Mouse (Mus musculus) mouse embryonic stem cell (cell line): Measurements from ENCODE around the gene Slc6a9.

Experiments used
- in situ Hi-C, 2 experiments: fragments of 300-500 bp; cut with MboI; formaldehyde crosslinking; loops; 1 replicate in 1 of 2; 3 replicates in 1 of 2; pipeline ENCODE4 v1.14.3; 2019 to 2020; ENCODE audit warnings: low sequenced_read_pairs in 2 of 2, low pct_unique_long_range_greater_than_20kb in 1 of 2, mixed read lengths in 1 of 2; ENCODE audit not compliant: unreplicated experiment in 1 of 2

Slc6a9 gene

GRCm38 (mm10) chr4:117918261-117918660 is 84.0 kb downstream of the Slc6a9 start:
- in situ Hi-C loops, result no loop called here

GRCm38 (mm10) chr4:117918762-117919161 is 84.5 kb downstream of the Slc6a9 start:
- in situ Hi-C loops, result no loop called here

GRCm38 (mm10) chr4:117921358-117921757 is 87.1 kb downstream of the Slc6a9 start:
- in situ Hi-C loops, result no loop called here

GRCm38 (mm10) chr4:117923450-117923849 is 89.1 kb downstream of the Slc6a9 start:
- in situ Hi-C loops, result no loop called here
